Mouse (Mus musculus) spleen, postnatal 36 days (tissue): ENCODE results near the gene Pgghg.

ENCODE experiments used
- DNase-seq, 2 experiments: peaks; one replicate each; pipeline ENCODE4 v3.0.0; 2022; ENCODE audit warnings: low spot score in 2 of 2, mixed read lengths in 1 of 2

Gene Pgghg

DNA sequence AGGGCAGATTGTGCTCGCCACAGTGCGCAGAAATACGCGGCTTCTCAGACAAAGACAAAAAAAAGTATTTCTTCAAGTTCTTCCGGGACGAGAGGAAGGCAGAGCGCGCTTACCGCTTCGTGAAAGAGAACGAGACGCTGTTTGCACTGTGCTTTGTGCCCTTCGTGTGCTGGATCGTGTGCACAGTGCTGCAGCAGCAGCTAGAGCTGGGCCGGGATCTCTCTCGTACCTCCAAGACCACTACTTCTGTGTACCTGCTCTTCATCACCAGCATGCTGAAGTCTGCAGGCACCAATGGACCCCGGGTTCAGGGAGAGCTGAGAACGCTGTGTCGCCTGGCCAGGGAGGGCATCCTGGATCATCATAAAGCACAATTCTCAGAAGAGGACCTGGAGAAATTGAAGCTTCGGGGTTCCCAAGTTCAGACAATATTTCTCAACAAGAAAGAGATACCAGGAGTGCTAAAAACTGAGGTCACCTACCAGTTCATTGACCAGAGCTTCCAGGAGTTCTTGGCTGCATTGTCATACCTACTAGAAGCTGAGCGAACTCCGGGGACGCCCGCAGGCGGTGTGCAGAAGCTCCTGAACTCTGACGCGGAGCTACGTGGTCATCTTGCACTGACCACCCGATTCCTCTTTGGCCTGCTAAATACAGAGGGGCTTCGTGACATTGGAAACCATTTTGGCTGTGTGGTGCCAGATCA lies 18.0 kb upstream of the Pgghg start:
- DNase-seq, result no peak

DNA sequence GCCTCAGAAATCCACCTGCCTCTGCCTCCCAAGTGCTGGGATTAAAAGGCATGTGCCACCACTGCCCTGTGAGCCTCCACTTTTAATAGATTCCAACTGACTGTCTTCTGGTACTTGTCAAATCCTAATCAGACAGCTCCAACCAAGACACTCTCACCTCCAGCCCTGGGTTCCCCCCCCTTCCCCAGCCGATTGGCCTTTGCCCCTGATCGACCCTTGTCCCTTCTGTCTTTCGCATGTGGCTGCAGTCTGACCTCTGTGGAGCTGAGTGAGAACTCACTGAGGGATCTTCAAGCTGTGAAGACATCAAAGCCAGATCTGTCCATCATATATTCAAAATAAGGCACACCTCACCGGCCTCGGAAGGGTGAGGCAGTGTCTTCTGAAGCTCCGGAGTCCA lies 14.0 kb upstream of the Pgghg start:
- no peak for DNase-seq

DNA sequence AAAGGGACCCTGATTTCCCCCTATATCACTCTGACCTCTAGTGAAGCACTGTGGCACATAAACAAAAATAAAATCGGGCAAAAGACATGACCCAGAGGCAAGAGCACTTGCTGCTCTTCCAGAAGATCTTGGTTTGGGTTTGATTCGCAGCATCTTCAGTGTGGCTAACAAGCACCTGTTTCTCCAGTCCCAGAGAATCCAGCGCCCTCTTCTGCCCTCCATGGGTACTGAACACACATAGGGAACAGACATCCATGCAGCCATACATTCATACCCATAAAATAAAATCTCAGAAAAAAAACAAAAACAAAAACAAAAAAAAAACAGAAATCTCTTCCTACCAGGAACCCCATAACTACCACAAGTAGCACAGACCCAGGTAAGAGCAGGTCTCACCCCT lies 2.8 kb upstream of the Pgghg start:
- no peak for DNase-seq

DNA sequence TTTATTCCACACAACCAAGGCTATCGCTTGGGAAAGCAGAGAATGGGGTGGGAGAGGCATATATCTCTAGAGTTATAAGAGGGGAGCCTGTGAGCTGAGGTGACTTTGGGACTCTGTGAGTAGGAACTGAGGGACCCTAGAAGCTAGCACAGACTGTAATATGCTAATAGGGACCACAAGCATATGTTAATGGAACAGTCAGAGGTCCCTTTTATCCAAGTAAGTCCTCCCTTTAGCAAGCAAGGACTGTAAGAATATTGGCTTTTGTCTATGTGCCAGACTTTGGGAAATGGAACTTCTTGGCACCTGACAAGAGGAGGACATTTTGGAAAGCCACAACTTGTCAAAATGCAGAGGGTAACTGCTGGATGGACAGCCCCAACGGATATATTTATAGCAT lies 2.3 kb upstream of the Pgghg start:
- no peak for DNase-seq

DNA sequence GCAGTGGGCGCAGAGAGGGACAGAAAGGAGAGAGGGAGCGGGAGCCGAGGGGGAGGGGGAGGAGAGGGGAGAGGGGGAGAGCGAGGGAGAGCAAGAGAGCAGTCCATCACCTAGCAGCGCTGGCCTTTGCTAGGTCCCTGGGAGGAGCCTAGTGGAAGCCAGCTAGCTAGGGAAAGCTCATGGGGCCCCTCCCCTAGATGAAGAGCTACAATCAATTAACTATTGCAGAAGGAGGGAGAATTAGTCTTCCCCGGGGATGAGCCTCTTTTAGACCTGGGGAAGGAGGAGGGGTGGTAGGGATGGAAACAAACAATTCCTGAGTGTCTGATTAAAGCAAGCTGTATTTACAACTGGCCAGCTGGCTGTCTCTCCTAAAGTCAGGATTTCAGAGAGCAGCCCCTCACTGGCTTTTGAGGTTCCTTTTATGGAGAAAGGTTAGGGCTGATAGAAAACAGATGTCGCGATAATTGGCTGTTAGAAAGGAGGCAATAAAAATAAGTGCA lies 1.5 kb upstream of the Pgghg start:
- no peak for DNase-seq

DNA sequence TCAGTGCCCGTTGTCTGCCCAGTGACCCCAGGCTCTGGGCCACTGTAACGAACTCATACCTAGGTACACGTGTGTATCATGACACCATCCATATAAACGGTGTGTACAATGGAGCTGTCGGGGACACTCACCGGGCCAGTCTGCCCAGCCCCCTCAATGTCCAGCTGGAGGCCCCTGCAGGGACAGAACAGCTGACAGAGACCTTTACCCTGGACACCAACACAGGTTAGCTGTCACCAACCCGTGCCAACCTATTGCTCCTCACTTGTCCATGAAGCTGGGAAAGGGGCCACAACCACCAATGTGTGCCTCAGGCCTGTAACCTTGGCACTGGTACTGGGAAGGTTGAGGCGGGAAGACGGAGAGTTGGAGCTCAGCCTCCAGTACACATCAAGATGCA lies 1.1 kb downstream of the Pgghg start:
- no peak for DNase-seq

DNA sequence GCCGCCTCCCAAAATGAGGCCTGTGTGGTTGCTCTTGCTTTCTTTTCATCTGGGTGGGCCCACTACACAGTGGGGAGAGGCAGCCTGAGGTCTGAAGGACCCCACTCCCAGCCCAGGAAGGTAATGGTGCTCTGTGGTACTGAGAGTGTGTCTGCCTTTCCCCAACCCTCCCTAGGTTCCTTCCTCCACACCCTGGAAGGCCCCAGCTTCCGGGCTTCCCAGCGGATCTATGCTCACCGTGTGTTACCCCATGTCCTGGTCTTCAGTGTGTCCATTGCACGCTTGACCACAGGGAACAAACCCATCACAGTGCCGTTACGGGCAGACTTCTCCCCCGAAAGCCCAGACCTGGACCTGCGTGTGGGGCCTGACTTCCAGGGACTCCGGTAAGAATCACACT lies 1.6 kb downstream of the Pgghg start:
- DNase-seq, result no peak

DNA sequence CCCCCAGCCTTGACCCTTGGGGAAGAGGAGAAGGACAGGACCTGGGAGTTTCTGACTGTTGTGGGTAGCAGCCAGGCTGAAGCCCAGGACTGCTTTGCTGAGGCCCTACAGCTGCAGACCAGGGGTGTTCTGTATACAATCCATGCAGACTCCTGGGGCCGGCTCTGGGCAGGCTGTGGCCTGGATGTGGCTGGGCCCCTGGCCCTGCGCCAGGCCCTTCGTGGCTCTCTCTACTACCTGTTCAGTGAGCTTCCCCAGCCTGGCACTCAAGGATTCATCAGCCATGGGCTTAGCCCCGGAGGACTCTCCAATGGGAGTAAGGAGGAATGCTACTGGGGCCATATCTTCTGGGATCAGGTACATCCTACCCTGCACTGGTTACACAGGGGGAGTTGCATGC lies 2.2 kb downstream of the Pgghg start:
- no peak for DNase-seq

DNA sequence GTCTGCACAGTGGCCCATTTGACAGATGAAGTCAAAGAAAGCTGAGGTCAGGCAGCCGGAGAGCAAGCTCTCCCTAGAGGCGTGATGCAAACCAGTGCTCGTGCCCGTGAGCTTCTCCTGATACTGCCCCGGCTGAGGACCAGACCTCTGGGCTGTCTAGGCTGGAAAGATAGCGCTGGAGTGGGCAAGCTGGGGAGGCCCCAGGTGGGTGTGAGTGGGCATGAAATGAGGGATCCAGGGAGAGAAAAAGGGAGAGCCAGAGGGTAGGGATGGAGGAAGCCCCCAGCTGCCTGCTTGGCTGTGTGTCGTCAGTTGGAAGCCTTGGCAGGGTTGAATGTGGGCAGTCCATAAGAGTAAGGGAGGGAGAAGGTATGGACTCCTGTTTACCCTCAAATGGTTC lies 3.0 kb downstream of the Pgghg start:
- no peak for DNase-seq

DNA sequence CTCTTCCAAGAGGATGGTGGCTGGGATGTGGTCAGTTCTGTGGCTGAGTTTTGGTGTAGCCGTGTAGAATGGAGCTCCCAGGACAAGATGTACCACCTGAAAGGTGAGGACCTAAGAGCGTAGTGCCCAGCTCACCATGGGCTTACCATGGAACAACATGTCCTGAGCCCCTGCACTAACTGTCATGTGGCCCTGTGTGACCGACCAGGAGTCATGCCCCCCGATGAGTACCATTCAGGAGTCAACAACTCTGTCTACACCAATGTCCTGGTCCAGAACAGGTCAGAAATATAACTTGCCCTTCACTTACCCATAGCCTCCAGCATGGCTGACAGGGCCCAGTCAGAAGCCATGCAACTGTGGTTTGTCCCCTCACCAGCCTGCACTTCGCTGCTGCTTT lies 4.1 kb downstream of the Pgghg start:
- no peak for DNase-seq

DNA sequence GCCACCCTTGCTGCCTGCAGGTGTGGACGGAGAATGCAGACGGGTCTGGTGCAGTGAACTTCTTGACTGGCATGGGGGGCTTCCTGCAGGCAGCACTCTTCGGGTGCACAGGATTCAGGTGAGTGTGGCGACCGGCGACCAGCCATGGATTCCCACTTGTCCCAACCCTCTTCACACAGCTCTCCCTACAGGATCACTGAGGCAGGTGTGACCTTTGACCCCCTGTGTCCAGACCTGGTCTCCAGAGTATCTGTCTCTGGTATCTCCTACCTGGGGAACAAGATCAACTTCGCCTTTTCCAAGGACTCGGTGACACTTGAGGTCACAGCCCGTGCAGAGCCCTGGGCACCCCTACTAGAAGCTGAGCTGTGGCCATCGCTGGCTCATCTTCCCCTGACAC lies 5.1 kb downstream of the Pgghg start:
- DNase-seq, result no peak

DNA sequence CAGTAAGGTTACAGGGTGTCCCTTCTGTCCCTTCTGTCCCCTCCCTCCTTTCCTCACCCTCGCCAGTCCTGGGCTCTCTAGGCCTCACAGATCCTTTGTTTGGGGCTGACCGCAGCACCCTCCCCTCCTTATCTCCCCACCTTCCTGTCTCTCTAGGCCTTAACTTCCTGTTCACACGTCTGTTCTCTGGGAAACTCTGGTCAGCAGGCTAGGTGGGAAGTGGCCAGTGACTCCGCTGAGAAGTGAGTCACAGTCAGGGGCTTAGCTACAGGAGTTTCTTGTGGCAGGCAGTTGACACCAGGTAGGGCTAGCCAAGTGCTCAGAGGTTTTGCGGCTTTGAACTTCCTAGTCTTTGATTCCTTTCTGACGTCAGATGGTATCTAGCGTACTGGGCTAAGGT lies 5.8 kb downstream of the Pgghg start:
- DNase-seq, result no peak

DNA sequence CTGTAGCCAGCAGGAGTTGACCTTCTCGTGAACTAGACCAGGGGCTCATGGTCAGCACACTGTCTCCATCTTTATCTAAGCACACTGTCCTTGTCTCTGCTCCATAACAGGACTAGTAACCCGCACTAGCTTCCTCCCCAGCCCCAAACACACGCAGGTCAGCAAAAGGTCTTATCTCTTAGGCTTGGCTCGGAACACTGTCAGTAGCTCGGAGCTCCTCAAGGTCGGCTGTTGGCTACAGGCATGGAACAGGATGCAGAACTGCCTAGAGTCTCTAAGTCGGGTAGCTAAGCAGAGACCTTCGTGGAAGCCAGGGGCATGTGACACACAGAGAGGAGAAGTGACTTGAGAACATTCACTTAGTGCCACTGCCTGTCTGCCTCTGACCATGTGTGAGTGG lies 7.0 kb downstream of the Pgghg start:
- DNase-seq, result no peak

DNA sequence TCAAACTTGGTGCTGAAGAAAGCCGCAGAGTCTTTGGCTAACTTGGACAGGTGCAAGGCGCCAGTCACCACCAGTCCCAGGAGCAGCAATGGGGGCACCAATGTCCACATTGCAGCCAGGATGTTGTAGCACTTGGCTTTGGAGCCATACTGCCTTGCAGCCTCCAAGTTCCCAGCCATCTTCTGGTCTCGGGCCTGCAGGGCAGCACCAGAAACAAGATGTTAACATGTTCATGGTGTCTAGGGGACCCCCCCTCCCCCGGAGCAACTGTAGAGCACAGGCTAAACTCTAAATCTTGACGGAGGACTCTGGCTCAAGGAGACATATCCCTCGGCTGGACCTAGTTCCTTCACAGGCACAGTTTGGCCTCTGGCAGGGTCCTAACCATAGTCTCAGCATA lies 8.1 kb downstream of the Pgghg start:
- DNase-seq, result no peak

DNA sequence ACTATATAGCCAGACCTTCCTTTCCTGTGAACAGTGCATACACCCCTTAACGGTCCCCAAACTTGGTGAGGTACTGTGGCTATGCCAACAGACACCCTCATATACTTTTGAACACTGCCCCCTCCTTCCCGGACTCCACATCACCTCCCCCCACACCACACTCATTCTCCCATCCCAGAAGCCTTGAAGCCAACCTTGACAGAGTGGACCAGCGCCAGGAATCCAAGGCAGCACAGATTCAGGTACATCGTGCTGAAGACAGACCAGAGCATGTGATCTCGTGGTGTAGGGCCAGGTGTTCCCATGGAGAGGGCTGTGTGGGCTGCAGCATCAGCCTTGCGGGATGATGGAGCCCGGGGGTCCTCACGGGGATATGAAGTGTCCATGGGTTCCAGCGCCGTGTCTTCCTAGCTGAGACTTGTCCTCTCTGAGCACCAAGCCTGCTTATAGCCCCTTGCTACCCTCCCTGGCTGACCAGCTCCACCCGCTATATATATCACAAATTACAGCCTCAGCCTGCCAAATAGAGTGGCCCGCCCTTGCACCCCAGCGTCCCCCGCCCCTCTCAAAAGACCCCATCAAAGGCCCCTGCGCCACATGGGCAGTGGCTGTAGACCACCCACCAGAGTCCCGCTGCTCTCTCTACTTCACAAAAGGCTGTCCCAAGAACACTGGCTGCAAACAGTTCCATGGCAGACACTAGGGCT lies 8.8 kb downstream of the Pgghg start, which contains the start of gene Ifitm5:
Gene Ifitm5, minus strand, starts transcription at position 468 of the 707 bp plus-strand sequence.
- DNase-seq, result no peak

DNA sequence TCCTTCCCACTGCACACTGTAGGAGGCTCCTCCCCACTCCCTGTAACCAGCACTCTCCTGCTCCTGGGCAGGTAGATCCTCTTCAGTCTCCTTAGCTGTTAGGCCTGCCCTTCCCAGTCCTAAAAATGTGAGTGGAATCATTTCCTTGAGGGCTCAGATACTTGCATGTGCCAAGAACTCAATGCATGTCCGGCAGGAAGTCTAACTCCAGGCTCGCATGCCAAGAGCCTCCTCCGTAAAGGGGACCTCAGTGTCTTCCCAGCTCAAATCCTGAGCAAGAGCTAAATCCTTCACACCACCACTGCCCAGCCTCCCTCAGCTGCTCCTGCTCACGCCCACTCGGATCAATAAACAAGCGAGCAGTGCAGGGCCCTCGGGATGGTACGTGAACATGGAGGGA lies 9.9 kb downstream of the Pgghg start:
- no peak for DNase-seq

DNA sequence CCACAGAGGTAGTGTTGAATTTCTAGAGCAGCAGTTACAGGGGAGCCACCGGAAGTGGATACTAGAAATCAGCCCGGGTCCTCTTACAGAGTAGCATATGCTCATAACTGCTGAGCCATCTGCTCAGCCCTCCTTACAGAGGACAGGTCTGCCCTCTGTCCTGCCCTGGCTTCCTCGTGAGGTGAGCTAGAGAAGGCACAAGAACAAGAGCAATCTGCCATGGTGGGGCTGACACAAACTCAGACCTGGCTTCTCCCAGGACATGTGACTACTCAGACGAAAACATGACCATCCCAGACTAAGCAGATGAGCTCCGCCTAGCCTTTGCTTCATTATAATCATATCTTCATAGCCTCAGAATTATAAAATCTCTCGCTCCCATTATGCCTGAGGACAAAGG lies 10.6 kb downstream of the Pgghg start:
- DNase-seq, result no peak

DNA sequence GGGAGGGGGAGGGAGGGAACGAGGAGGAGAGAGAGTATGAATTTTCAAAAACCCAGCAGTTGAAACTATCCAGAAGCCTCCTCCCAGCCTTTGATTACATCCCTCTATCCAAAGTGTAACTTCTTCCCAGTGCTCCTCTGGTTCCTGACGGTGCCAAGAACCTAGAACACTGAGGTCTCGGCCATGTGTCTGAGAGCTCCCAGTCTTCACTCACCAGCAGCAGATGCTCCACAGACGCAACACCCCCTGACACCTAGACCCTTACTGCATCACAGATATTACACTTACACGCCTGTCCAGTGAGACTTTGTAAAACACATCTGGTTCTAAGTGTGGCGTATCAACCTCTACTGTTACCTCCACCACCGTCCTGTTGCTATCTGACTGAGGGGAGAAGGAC lies 11.2 kb downstream of the Pgghg start:
- no peak for DNase-seq

DNA sequence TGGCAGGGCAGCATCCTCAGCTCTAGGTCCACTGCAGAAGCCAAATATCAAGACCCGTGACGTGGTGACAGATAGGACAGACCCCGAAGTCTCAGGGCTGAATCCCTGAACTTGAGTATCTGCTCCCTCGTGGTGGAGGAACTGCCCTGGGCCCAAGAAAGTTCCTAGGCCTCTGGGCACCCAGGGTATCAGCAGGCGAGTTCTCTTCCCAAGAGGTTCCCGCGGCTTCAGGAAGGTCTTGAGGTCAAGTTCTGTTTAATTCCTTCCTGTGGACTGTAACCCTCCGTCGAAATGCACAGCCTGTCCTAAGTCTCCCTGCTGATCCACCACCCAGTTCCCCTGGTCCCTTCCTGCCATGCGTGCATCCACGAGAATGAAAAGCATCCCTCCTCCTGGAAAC lies 11.9 kb downstream of the Pgghg start:
- DNase-seq, result no peak

DNA sequence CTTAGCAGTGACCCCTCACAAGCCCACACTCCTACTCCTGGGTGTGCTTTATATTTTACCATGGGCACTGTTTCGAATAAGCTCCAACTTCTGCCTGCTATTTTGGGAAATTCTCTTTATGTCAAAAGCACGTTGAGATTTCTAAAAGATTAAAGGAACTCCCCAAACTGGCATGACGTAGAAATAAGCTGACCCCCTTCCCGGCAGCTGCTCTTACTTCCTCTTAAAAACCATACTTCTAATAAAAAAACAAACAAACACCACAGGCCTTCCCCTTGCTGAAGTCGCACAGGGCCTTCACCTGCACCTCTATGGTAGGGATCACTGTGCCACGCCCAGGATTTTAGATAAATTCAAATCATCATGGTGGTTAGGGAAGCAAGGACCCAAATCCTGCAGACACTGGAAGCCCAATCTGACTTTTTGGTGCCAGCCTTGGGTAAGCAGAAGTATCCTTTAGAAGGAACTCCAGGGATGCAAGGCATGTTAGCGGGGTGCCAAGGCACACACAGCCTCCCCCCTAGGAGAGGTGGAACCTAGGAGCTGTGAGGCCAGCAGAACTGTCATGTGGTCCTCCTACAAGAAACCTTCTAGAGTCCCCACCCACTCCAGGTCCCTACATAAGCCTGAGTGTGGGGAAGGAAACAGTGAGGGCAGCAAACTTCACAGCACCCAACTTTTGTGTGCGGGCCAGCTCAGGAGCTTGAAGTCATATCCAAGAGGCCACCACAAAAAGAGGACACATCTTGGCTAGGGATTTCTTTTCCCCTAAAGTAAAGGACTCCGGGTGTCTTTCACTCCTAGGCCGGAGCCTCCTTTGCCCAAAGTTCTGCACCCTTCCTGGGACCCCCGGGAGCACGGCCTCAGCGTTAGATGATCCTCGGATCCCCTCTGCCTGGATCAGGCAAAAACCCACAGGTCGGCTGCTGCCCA lies 12.9 kb downstream of the Pgghg start:
- DNase-seq, result no peak

DNA sequence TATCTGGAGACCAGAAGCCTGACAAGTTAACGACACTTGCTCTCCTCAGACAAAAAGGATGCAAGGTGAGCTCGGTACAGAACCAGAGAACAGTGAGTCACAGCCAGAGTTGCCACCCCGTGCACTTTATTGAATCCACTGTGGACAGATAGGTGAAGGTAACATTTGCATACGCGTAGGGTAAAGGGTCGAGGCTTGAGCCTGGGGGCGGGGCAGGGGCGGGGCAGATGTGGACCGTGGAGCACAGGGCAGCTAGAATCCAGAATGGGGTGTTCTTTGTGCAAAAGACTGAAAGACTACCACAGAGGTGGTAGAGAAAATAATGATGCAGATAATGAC lies 13.5 kb downstream of the Pgghg start:
- no peak for DNase-seq

DNA sequence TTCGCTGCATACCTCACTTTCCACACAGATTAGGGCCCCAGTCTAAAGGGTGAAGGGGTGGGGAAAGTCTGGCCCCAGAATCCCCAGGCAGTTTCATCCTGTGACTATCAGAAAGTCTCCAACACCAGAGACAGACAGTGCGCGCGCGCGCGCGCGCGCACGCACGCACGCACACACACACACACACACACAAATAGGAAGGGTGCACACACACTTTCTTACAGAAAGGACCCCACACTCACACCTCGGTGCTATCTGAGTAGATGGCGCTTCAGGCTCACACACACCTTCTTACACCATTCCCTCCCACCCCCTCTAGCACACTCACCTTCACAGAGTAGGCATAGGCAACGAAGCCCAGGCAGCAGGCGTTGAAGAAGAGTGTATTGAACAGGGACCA lies 14.2 kb downstream of the Pgghg start:
- no peak for DNase-seq
